Mouse (Mus musculus) ES-Bruce4 (cell line): ENCODE measurements around the gene Abcf2.

ENCODE experiments used
- CTCF ChIP-seq: IDR thresholded peaks from one replicate; pipeline ENCODE4 v1.8.1; 2011; ENCODE audit warnings: low read depth, low read length
- POLR2A ChIP-seq: IDR thresholded peaks from one replicate; pipeline ENCODE4 v1.8.1; 2011; ENCODE audit warnings: low read length; ENCODE audit not compliant: insufficient read depth

- TF ChIP-seq CTCF (no peak), POLR2A (no peak)
These were observed 34.6 kb downstream of the Abcf2 start for GRCm38 (mm10) chr5:24542643-24543042.
